Mouse (Mus musculus): ENCODE measurements around the gene Gm11937. TPM values are rescaled to one million over a fixed set of nuclear protein-coding genes. Genes with fewer than 3 reads are reported as not detected.
"Not testable (repeated sequence)": the region's sequence is repeated elsewhere in the genome, so short reads cannot be mapped to it uniquely, and the experiment has no call there.

Gm11937 gene
- not detected in 2 replicates for polyA plus RNA-seq (2012; rRNA removed)

GRCm38 (mm10) chr11:99610089-99610488 is at the start of gene Gm11937:
TSS of gene Gm11937 (minus strand) at chr11:99610189.
- not testable (repeated sequence) for H3K36me3 ChIP-seq (ENCODE audit: control insufficient read depth, insufficient read depth, low read length); H3K4me3 ChIP-seq (ENCODE audit: low read depth, low read length); H3K27me3 ChIP-seq (ENCODE audit: control insufficient read depth, insufficient read depth, low read length); H3K27ac ChIP-seq (ENCODE audit: insufficient read depth, low read depth, low read length); H3K4me1 ChIP-seq (ENCODE audit: control insufficient read depth, insufficient read depth, insufficient read length, low read length)
- WGBS, result 53% methylated on average over 2 of the region's 2 CpGs

GRCm38 (mm10) chr11:99659256-99659655 is 49.3 kb upstream of the Gm11937 start:
- Histone ChIP-seq H3K27me3 (ENCODE audit: control insufficient read depth, insufficient read depth, low read length) (no peaks in the 10 kb centered on the region), H3K4me3 (ENCODE audit: low read depth, low read length) (no peak overlapping the region), H3K27ac (ENCODE audit: insufficient read depth, low read depth, low read length) (no peak overlapping the region), H3K4me1 (ENCODE audit: control insufficient read depth, insufficient read depth, insufficient read length, low read length) (no peaks in the 10 kb centered on the region), H3K36me3 (ENCODE audit: control insufficient read depth, insufficient read depth, low read length) (no peaks in the 10 kb centered on the region)
- WGBS, result 86% methylated on average over 4 of the region's 4 CpGs
- TF ChIP-seq POLR2A (IDR thresholded peaks at IDR 0.05; ENCODE audit: low read depth, low read length), result no peak
- no peak for TF ChIP-seq CTCF (IDR thresholded peaks at IDR 0.05; ENCODE audit: extremely low read depth, insufficient read length, insufficient replicate concordance, low read depth, low read length)

DNA sequence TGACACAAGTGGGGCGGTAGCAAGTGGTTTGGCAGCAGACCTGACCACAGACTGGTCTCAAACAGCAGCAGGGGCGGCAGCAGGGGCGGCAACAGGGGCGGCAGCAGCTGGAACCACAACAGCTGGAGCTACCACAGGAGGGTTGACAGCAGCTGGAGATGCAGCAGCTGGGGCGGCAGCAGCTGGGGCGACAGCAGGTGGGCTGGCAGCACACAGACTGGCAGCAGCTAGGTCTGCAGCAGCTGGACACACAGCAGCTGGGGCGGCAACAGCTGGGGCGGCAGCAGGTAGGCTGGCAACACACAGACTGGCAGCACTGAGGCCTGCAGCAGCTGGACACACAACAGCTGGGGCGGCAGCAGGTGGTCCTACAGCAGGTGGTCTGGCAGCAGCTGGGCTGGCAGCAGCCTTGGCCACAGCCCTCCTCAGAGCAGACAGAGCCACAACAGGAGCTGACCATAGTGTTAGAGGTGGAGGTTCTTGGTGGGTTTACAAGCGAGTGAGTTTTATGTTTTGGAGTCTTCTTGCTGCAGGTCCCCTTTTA is 48.5 kb upstream of the Gm11937 start, which contains the start of gene Gm11563:
Gene Gm11563, minus strand, starts transcription at position 494 of the 544 bp plus-strand sequence.
- not testable (repeated sequence) for H3K4me1 ChIP-seq (ENCODE audit: control insufficient read depth, insufficient read depth, insufficient read length, low read length); H3K27ac ChIP-seq (ENCODE audit: insufficient read depth, low read depth, low read length); H3K4me3 ChIP-seq (ENCODE audit: low read depth, low read length); H3K36me3 ChIP-seq (ENCODE audit: control insufficient read depth, insufficient read depth, low read length); H3K27me3 ChIP-seq (ENCODE audit: control insufficient read depth, insufficient read depth, low read length)
- WGBS, result 69% methylated on average over 10 of the region's 10 CpGs

DNA sequence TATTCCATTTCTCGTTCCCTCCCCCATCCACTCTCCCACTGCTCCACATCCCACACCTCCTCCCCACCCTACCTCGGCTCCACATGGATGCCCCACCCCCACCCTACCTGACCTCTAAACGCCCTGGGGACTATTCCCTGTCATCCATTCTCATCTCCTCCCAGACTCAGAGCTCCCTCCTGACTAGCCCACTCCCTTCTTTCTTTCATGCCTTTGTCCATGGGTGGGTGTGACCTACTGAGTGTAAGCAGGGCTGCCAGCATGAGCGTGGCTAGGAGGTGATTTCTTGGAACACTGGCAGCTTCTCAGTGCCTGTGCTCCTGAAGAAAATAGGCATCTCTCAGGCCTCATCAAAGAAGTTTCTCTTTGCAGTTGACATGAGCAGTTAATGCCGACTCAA is 47.1 kb upstream of the Gm11937 start:
- WGBS, result 43% methylated on average over 5 of the region's 5 CpGs
- H3K27ac ChIP-seq (ENCODE audit: insufficient read depth, low read depth, low read length), result no peak overlapping the region
- no peak overlapping the region for H3K4me3 ChIP-seq (ENCODE audit: low read depth, low read length)
- H3K36me3 ChIP-seq (ENCODE audit: control insufficient read depth, insufficient read depth, low read length), result no peaks in the 10 kb centered on the region
- no peaks in the 10 kb centered on the region for H3K4me1 ChIP-seq (ENCODE audit: control insufficient read depth, insufficient read depth, insufficient read length, low read length)
- TF ChIP-seq CTCF (IDR thresholded peaks at IDR 0.05; ENCODE audit: extremely low read depth, insufficient read length, insufficient replicate concordance, low read depth, low read length) (no peak), POLR2A (IDR thresholded peaks at IDR 0.05; ENCODE audit: low read depth, low read length) (no peak)
- H3K27me3 ChIP-seq (ENCODE audit: control insufficient read depth, insufficient read depth, low read length), result no peaks in the 10 kb centered on the region

- Histone ChIP-seq H3K4me1 (ENCODE audit: control insufficient read depth, insufficient read depth, insufficient read length, low read length) (no peaks in the 10 kb centered on the region), H3K4me3 (ENCODE audit: low read depth, low read length) (no peak within 1 kb of the TSS), H3K27ac (ENCODE audit: insufficient read depth, low read depth, low read length) (no peak within 1 kb of the TSS), H3K27me3 (ENCODE audit: control insufficient read depth, insufficient read depth, low read length) (no peaks in the 10 kb centered on the region), H3K36me3 (ENCODE audit: control insufficient read depth, insufficient read depth, low read length) (no peaks in the 10 kb centered on the region)
- no peak for TF ChIP-seq CTCF (IDR thresholded peaks at IDR 0.05; ENCODE audit: extremely low read depth, insufficient read length, insufficient replicate concordance, low read depth, low read length)
- no peak for TF ChIP-seq POLR2A (IDR thresholded peaks at IDR 0.05; ENCODE audit: low read depth, low read length)
- 80% methylated on average over 2 of the region's 2 CpGs for WGBS
Measured at GRCm38 (mm10) chr11:99650136-99650535, 40.1 kb upstream of the Gm11937 start, which contains the start of gene Gm11555. TSS of gene Gm11555 (minus strand) at chr11:99650236.

DNA sequence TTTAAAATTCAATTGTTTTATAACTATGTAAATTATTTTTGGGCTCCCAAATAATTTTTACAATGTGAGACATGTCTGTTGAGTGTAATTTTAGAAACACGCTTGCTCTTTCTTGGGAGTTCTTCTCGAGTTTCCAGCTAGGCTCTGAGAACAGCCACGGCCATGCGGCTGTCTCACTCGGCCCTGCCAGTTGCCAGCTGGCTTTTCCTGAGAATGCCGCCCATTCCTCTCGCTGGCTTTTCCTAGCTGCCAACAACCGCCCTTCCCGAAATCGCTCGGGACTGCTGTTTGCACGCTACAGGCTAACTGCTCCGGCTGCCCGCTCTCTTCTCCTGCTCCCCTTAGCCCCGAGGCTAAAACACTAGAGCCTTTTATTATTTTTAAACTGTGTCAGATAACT is 36.5 kb upstream of the Gm11937 start:
- Histone ChIP-seq H3K27ac (ENCODE audit: insufficient read depth, low read depth, low read length) (no peak overlapping the region), H3K27me3 (ENCODE audit: control insufficient read depth, insufficient read depth, low read length) (no peaks in the 10 kb centered on the region), H3K36me3 (ENCODE audit: control insufficient read depth, insufficient read depth, low read length) (no peaks in the 10 kb centered on the region), H3K4me1 (ENCODE audit: control insufficient read depth, insufficient read depth, insufficient read length, low read length) (no peaks in the 10 kb centered on the region), H3K4me3 (ENCODE audit: low read depth, low read length) (no peak overlapping the region)
- TF ChIP-seq CTCF (IDR thresholded peaks at IDR 0.05; ENCODE audit: extremely low read depth, insufficient read length, insufficient replicate concordance, low read depth, low read length) (no peak), POLR2A (IDR thresholded peaks at IDR 0.05; ENCODE audit: low read depth, low read length) (no peak)
- WGBS, result 86% methylated on average over 15 of the region's 15 CpGs

DNA sequence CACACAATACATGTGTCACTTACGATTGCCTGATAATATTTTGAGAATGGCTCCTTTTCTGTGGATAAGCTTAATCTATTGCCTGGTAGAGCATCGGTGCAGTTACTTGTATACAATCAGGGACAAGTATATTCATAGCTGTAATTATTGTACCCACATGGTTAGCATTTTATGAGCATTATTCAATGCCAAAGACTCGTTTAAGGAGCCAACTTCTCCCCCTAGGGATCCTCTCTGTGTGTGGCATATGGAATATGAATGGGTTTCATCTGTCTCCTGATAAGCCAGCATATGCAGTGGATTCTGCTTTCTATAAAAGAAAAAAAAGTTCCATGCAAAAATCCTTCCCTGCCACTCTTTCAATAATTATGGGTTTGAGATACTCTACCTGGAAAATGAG is 34.4 kb upstream of the Gm11937 start:
- TF ChIP-seq POLR2A (IDR thresholded peaks at IDR 0.05; ENCODE audit: low read depth, low read length) (no peak), CTCF (IDR thresholded peaks at IDR 0.05; ENCODE audit: extremely low read depth, insufficient read length, insufficient replicate concordance, low read depth, low read length) (no peak)
- Histone ChIP-seq H3K36me3 (ENCODE audit: control insufficient read depth, insufficient read depth, low read length) (no peaks in the 10 kb centered on the region), H3K27ac (ENCODE audit: insufficient read depth, low read depth, low read length) (no peak overlapping the region), H3K27me3 (ENCODE audit: control insufficient read depth, insufficient read depth, low read length) (no peaks in the 10 kb centered on the region), H3K4me3 (ENCODE audit: low read depth, low read length) (no peak overlapping the region), H3K4me1 (ENCODE audit: control insufficient read depth, insufficient read depth, insufficient read length, low read length) (no peaks in the 10 kb centered on the region)
- 58% methylated on average over 3 of the region's 3 CpGs for WGBS

DNA sequence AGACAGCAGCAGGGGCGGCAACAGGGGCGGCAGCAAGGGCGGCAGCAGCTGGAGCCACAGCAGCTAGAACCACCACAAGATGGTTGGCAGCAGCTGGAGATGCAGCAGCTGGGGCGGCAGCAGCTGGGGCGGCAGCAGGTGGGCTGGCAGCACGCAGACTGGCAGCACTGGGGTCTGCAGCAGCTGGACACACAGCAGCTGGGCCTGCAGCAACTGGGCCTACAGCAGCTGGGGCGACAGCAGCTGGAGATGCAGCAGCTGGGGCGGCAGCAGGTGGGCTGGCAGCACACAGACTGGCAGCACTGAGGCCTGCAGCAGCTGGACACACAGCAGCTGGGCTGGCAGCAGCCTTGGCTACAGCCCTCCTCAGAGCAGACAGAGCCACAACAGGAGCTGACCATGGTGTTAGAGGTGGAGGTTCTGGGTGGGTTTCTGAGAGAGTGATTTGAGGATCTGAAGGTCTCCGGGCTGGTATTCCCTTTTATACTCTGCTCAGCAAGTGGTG is 33.7 kb upstream of the Gm11937 start, which contains the start of gene Krtap4-7:
Gene Krtap4-7, minus strand, starts transcription at position 455 of the 505 bp plus-strand sequence.
- not testable (repeated sequence) for H3K27me3 ChIP-seq (ENCODE audit: control insufficient read depth, insufficient read depth, low read length); H3K4me3 ChIP-seq (ENCODE audit: low read depth, low read length); H3K27ac ChIP-seq (ENCODE audit: insufficient read depth, low read depth, low read length); H3K4me1 ChIP-seq (ENCODE audit: control insufficient read depth, insufficient read depth, insufficient read length, low read length); H3K36me3 ChIP-seq (ENCODE audit: control insufficient read depth, insufficient read depth, low read length)
- 81% methylated on average over 9 of the region's 9 CpGs for WGBS

Measured in small intestine, adult 2 months (tissue).